Mouse (Mus musculus): ENCODE results near the gene Cfap161. TPM values are rescaled to one million over a fixed set of nuclear protein-coding genes. Genes with fewer than 3 reads are reported as not detected.

The Cfap161 gene
- polyA plus RNA-seq, 1 experiment from 2014 or later = 0.13 TPM

- H3K27me3 ChIP-seq (ENCODE audit: control insufficient read depth, insufficient read depth, low read length) = no peaks in the 10 kb centered on the region
- H3K4me1 ChIP-seq (replicated peaks; ENCODE audit: control insufficient read depth, insufficient read depth) = no peaks in the 10 kb centered on the region
- ATAC-seq (ENCODE audit: low FRiP score, low TSS enrichment) = no peak
- no peak for TF ChIP-seq CTCF (IDR thresholded peaks at IDR 0.05; ENCODE audit: low read depth)
- TF ChIP-seq EP300 (optimal IDR thresholded peaks at IDR 0.05) = no peak
- no peaks in the 10 kb centered on the region for H3K9me3 ChIP-seq (ENCODE audit: control insufficient read depth, low read length)
- no peak for DNase-seq (ENCODE audit: low spot score)
- no peak overlapping the region for H3K4me3 ChIP-seq (ENCODE audit: low read depth, low read length)
- no peak overlapping the region for H3K9ac ChIP-seq (ENCODE audit: low read length)
- H3K27ac ChIP-seq (replicated peaks) = no peak overlapping the region
- 92% methylated on average over 6 of the region's 6 CpGs for WGBS
- no peak overlapping the region for H3K4me2 ChIP-seq (replicated peaks; ENCODE audit: low read depth)
- H3K36me3 ChIP-seq (ENCODE audit: control insufficient read depth, insufficient read depth, low read length) = no peaks in the 10 kb centered on the region
These were observed 6.8 kb upstream of the Cfap161 start for GRCm38 (mm10) chr7:83801483-83801875.

- no peak overlapping the region for H3K4me2 ChIP-seq (replicated peaks; ENCODE audit: low read depth)
- TF ChIP-seq EP300 (optimal IDR thresholded peaks at IDR 0.05) (no peak), CTCF (IDR thresholded peaks at IDR 0.05; ENCODE audit: low read depth) (no peak)
- no peak overlapping the region for H3K4me3 ChIP-seq (ENCODE audit: low read depth, low read length)
- H3K9me3 ChIP-seq (ENCODE audit: control insufficient read depth, low read length) = no peaks in the 10 kb centered on the region
- no peaks in the 10 kb centered on the region for H3K4me1 ChIP-seq (replicated peaks; ENCODE audit: control insufficient read depth, insufficient read depth)
- H3K9ac ChIP-seq (ENCODE audit: low read length) = no peak overlapping the region
- no peaks in the 10 kb centered on the region for H3K36me3 ChIP-seq (ENCODE audit: control insufficient read depth, insufficient read depth, low read length)
- 65% methylated on average over 8 of the region's 8 CpGs for WGBS
- no peak overlapping the region for H3K27ac ChIP-seq (replicated peaks)
- ATAC-seq (ENCODE audit: low FRiP score, low TSS enrichment) = no peak
- no peaks in the 10 kb centered on the region for H3K27me3 ChIP-seq (ENCODE audit: control insufficient read depth, insufficient read depth, low read length)
- DNase-seq (ENCODE audit: low spot score) = no peak
These were observed 6.1 kb upstream of the Cfap161 start for GRCm38 (mm10) chr7:83800561-83801482.

GRCm38 (mm10) chr7:83800071-83800470 is 5.4 kb upstream of the Cfap161 start:
- no peak overlapping the region for H3K4me2 ChIP-seq (replicated peaks; ENCODE audit: low read depth)
- TF ChIP-seq EP300 (optimal IDR thresholded peaks at IDR 0.05) = no peak
- H3K27ac ChIP-seq (replicated peaks) = no peak overlapping the region
- no peak for ATAC-seq (ENCODE audit: low FRiP score, low TSS enrichment)
- H3K27me3 ChIP-seq (ENCODE audit: control insufficient read depth, insufficient read depth, low read length) = no peaks in the 10 kb centered on the region
- DNase-seq (ENCODE audit: low spot score) = no peak
- H3K9ac ChIP-seq (ENCODE audit: low read length) = no peak overlapping the region
- no peaks in the 10 kb centered on the region for H3K9me3 ChIP-seq (ENCODE audit: control insufficient read depth, low read length)
- no peaks in the 10 kb centered on the region for H3K4me1 ChIP-seq (replicated peaks; ENCODE audit: control insufficient read depth, insufficient read depth)
- no peaks in the 10 kb centered on the region for H3K36me3 ChIP-seq (ENCODE audit: control insufficient read depth, insufficient read depth, low read length)
- WGBS = 83% methylated on average over 2 of the region's 2 CpGs
- H3K4me3 ChIP-seq (ENCODE audit: low read depth, low read length) = no peak overlapping the region

- Histone ChIP-seq H3K4me2 (replicated peaks; ENCODE audit: low read depth) (no peak overlapping the region), H3K4me3 (ENCODE audit: low read depth, low read length) (no peak overlapping the region), H3K9ac (ENCODE audit: low read length) (no peak overlapping the region), H3K9me3 (ENCODE audit: control insufficient read depth, low read length) (no peaks in the 10 kb centered on the region), H3K27ac (replicated peaks) (no peak overlapping the region), H3K4me1 (replicated peaks; ENCODE audit: control insufficient read depth, insufficient read depth) (no peaks in the 10 kb centered on the region), H3K27me3 (ENCODE audit: control insufficient read depth, insufficient read depth, low read length) (no peaks in the 10 kb centered on the region), H3K36me3 (ENCODE audit: control insufficient read depth, insufficient read depth, low read length) (no peaks in the 10 kb centered on the region)
- TF ChIP-seq EP300 (optimal IDR thresholded peaks at IDR 0.05) (peak; percentile 37), CTCF (IDR thresholded peaks at IDR 0.05; ENCODE audit: low read depth) (no peak)
- ATAC-seq (ENCODE audit: low FRiP score, low TSS enrichment) (no peak), DNase-seq (ENCODE audit: low spot score) (no peak)
These were observed 3.3 kb upstream of the Cfap161 start for GRCm38 (mm10) chr7:83798004-83798403.

GRCm38 (mm10) chr7:83796177-83796576 is 1.5 kb upstream of the Cfap161 start:
- no peaks in the 10 kb centered on the region for H3K9me3 ChIP-seq (ENCODE audit: control insufficient read depth, low read length)
- H3K36me3 ChIP-seq (ENCODE audit: control insufficient read depth, insufficient read depth, low read length) = no peaks in the 10 kb centered on the region
- no peaks in the 10 kb centered on the region for H3K4me1 ChIP-seq (replicated peaks; ENCODE audit: control insufficient read depth, insufficient read depth)
- H3K9ac ChIP-seq (ENCODE audit: low read length) = no peak overlapping the region
- 69% methylated on average over 5 of the region's 5 CpGs for WGBS
- no peak overlapping the region for H3K4me3 ChIP-seq (ENCODE audit: low read depth, low read length)
- H3K4me2 ChIP-seq (replicated peaks; ENCODE audit: low read depth) = no peak overlapping the region
- TF ChIP-seq CTCF (IDR thresholded peaks at IDR 0.05; ENCODE audit: low read depth) = no peak
- ATAC-seq (ENCODE audit: low FRiP score, low TSS enrichment) (no peak), DNase-seq (ENCODE audit: low spot score) (no peak)
- no peak overlapping the region for H3K27ac ChIP-seq (replicated peaks)
- no peaks in the 10 kb centered on the region for H3K27me3 ChIP-seq (ENCODE audit: control insufficient read depth, insufficient read depth, low read length)

- no peak overlapping the region for H3K4me3 ChIP-seq (ENCODE audit: low read depth, low read length)
- H3K4me2 ChIP-seq (replicated peaks; ENCODE audit: low read depth) = no peak overlapping the region
- no peaks in the 10 kb centered on the region for H3K27me3 ChIP-seq (ENCODE audit: control insufficient read depth, insufficient read depth, low read length)
- ATAC-seq (ENCODE audit: low FRiP score, low TSS enrichment) = no peak
- H3K27ac ChIP-seq (replicated peaks) = no peak overlapping the region
- H3K9me3 ChIP-seq (ENCODE audit: control insufficient read depth, low read length) = no peaks in the 10 kb centered on the region
- H3K9ac ChIP-seq (ENCODE audit: low read length) = no peak overlapping the region
- no peaks in the 10 kb centered on the region for H3K36me3 ChIP-seq (ENCODE audit: control insufficient read depth, insufficient read depth, low read length)
- no peak for TF ChIP-seq CTCF (IDR thresholded peaks at IDR 0.05; ENCODE audit: low read depth)
- no peak for DNase-seq (ENCODE audit: low spot score)
- no peaks in the 10 kb centered on the region for H3K4me1 ChIP-seq (replicated peaks; ENCODE audit: control insufficient read depth, insufficient read depth)
- 48% methylated on average over 11 of the region's 11 CpGs for WGBS
These were observed 535 bp downstream of the Cfap161 start for GRCm38 (mm10) chr7:83794006-83794683.
